Mouse (Mus musculus) ovary, postnatal 10 days (tissue): ENCODE results near the gene Tpt1.
"Not testable (repeated sequence)": the region's sequence is repeated elsewhere in the genome, so short reads cannot be mapped to it uniquely, and the experiment has no call there.

Source experiments
- DNase-seq: peaks from one replicate; pipeline ENCODE4 v3.0.0; 2022; ENCODE audit warnings: low spot score

Tpt1 gene

GRCm38 (mm10) chr14:75844111-75844695 is 690 bp upstream of the Tpt1 start:
- DNase-seq, result no peak

GRCm38 (mm10) chr14:75845698-75846115 is 814 bp downstream of the Tpt1 start:
- DNase-seq, result peak; percentile 81

- no peak for DNase-seq
Measured at GRCm38 (mm10) chr14:75847669-75848068, 2.8 kb downstream of the Tpt1 start.

GRCm38 (mm10) chr14:75848482-75848881 is 3.6 kb downstream of the Tpt1 start:
- DNase-seq, result no peak

- no peak for DNase-seq
Measured at GRCm38 (mm10) chr14:75849236-75849635, 4.3 kb downstream of the Tpt1 start.

- DNase-seq, result no peak
Measured at GRCm38 (mm10) chr14:75849842-75850568, 5.1 kb downstream of the Tpt1 start.

- no peak for DNase-seq
Measured at GRCm38 (mm10) chr14:75850819-75851218, 5.9 kb downstream of the Tpt1 start.

GRCm38 (mm10) chr14:75852016-75852415 is 7.1 kb downstream of the Tpt1 start:
- no peak for DNase-seq

GRCm38 (mm10) chr14:75855263-75855992 is 10.5 kb downstream of the Tpt1 start:
- no peak for DNase-seq

GRCm38 (mm10) chr14:75858181-75858580 is 13.3 kb downstream of the Tpt1 start:
- no peak for DNase-seq

- no peak for DNase-seq
Measured at GRCm38 (mm10) chr14:75859619-75860018, 14.7 kb downstream of the Tpt1 start.

GRCm38 (mm10) chr14:75862701-75863100 is 17.8 kb downstream of the Tpt1 start:
- no peak for DNase-seq

GRCm38 (mm10) chr14:75863549-75864409 is 18.9 kb downstream of the Tpt1 start:
- DNase-seq, result peak; percentile 24

- no peak for DNase-seq
Measured at GRCm38 (mm10) chr14:75866706-75867333, 21.9 kb downstream of the Tpt1 start.

- not testable (repeated sequence) for DNase-seq
Measured at GRCm38 (mm10) chr14:75868028-75868427, 23.1 kb downstream of the Tpt1 start.

GRCm38 (mm10) chr14:75869769-75870363 is 25.0 kb downstream of the Tpt1 start:
- DNase-seq, result no peak

GRCm38 (mm10) chr14:75870631-75871030 is 25.7 kb downstream of the Tpt1 start:
- DNase-seq, result no peak

- no peak for DNase-seq
Measured at GRCm38 (mm10) chr14:75871111-75871510, 26.2 kb downstream of the Tpt1 start.

GRCm38 (mm10) chr14:75871750-75872149 is 26.9 kb downstream of the Tpt1 start:
- no peak for DNase-seq

GRCm38 (mm10) chr14:75873612-75874011 is 28.7 kb downstream of the Tpt1 start:
- DNase-seq, result no peak
